Mouse (Mus musculus): ENCODE results near the gene 4931409K22Rik.

Gene 4931409K22Rik

GRCm38 (mm10) chr5:24500851-24501250, 55.8 kb downstream of the 4931409K22Rik start:
- DNase-seq (ENCODE audit: low read depth in 2 of 2, low spot score in 2 of 2): no peak

GRCm38 (mm10) chr5:24499113-24499512, 57.5 kb downstream of the 4931409K22Rik start:
- DNase-seq (ENCODE audit: low read depth in 2 of 2, low spot score in 2 of 2): no peak

GRCm38 (mm10) chr5:24497526-24497925, 59.1 kb downstream of the 4931409K22Rik start:
- DNase-seq (ENCODE audit: low read depth in 2 of 2, low spot score in 2 of 2): no peak

- no peak for DNase-seq (ENCODE audit: low read depth in 2 of 2, low spot score in 2 of 2)
Measured at GRCm38 (mm10) chr5:24496756-24497155, 59.9 kb downstream of the 4931409K22Rik start.

- no peak for DNase-seq (ENCODE audit: low read depth in 2 of 2, low spot score in 2 of 2)
Measured at GRCm38 (mm10) chr5:24495019-24495418, 61.6 kb downstream of the 4931409K22Rik start.

All from CD8-positive naive resting alpha-beta T cell, adult 2 months (primary cell).